Mouse (Mus musculus) lung, postnatal 4 days (tissue): ENCODE results near the gene Creb3l1.

Experiments used
- DNase-seq, 2 experiments: peaks; one replicate each; pipeline ENCODE4 v3.0.0; 2021

Creb3l1 gene

DNA sequence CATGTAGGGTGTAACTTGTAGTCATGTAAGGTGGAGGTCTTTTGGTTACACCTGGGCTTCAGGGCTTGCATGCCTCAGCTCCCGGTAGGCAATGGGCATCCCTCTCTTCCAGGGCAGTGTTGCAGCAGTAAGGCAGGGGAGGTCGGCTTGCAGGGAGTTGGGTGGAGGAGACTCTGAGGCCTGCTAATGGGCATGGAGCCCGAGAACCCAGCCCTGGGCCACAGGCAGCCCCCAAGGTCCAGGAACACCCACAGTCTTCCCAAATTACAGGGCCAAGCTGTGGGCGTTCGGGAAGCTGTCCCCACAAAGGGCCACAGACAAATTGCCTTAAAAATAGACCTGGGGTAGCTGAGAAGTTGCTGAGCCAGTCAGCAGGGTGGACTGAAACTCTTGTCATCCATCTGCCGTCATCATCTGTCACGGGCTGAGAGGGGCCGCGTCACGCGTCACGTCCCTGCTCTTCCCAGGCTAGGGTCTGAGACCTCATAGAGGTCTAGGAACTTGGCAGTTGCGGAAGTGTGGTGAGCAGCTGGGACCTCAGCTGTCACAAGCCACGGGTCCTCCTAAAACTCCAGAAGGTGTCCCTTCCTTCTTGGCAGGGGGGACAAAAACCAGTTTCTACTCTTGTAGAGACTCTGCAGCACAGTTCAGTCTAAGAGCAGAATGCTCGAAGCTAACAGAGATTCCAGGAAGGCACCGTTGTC lies 26.2 kb downstream of the Creb3l1 start:
- DNase-seq = no peak

DNA sequence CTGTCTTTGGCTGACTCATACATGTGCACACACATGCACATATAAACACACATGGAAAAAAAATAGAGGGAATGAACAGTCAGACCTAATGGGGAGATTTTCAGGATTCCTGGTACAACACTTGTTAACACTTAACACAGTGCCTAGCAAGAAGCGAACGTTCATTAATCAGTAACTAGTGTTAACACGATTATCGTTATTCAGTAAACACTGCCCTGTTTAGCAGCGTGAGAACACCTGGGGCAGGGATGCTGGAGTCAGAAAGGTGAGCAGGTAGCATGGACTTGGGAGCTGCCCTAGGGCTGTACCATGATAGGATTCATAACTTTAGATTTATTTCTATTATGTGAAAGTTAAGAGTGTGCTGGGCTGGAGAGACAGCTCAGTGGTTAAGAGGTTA lies 28.3 kb downstream of the Creb3l1 start:
- no peak for DNase-seq

GRCm38 (mm10) chr2:91993409-91993808 lies 30.9 kb downstream of the Creb3l1 start:
- no peak for DNase-seq

DNA sequence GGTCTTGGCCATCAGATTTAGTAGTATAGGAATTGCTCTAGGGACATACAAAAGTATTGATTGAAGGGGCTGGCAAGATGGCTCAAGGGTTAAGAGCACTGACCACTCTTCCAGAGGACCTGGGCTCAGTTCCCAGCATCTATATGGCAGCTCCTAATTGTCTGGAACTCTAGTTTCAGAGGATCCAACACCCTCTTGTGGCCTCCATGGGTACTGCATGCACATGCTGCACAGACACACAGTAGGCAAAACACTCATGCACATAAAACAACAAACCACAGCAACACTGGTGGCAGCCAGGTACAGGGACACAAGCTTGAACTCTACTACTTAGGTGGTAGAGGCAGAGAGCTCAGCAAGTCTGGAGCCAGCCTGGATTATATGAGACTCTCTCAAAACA lies 34.6 kb downstream of the Creb3l1 start:
- DNase-seq = no peak

- peak; percentile 69 to 88 for DNase-seq
Measured at GRCm38 (mm10) chr2:91987542-91987941, 36.8 kb downstream of the Creb3l1 start.

- DNase-seq = peak; percentile 55 to 56
Measured at GRCm38 (mm10) chr2:91986071-91986470, 38.2 kb downstream of the Creb3l1 start.

- no peak for DNase-seq
Measured at GRCm38 (mm10) chr2:91984906-91985525, 39.3 kb downstream of the Creb3l1 start.

DNA sequence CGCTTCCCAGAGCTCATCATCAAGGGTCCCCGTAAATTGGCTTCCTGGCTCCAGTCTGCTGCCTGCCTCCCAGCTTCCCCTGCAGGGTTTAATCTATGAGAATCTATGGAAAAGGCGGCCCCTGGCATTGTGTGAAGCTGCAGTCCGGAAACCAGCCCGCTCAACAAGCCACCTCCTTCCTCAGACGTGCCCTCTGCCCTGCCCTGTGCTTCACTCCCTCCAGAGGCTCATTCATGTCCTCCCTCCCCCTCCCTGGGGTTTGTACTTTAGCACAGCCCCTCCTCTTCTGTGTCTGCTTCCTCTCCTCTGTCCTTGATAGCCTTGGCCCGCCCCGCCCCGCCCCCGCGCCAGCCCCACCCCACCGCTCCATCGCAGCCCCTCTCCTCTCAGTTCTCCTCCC lies 39.9 kb downstream of the Creb3l1 start:
- peak; percentile 83 to 91 for DNase-seq

- DNase-seq = no peak
Measured at GRCm38 (mm10) chr2:91980830-91981229, 43.5 kb downstream of the Creb3l1 start.

DNA sequence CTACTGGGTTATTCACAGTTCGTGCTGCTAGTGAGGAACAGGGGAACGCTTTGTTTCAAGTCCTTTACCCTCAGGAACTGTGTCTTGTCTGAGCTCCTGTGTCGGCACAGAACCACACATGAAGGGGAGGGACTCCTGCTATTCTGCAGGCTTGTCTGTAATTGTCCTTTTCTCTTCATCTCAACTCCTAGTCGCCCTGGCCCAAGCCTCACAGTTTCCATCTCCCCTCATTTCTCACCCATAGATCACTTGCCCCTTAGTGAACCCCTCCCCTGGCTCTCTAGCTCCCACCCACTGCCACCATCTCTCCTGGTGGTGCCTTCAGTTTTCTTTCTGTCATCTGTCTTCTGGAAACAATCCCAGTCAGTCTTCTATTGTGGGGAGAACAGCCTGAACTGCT lies 44.1 kb downstream of the Creb3l1 start:
- DNase-seq = no peak

GRCm38 (mm10) chr2:91978547-91978946 lies 45.8 kb downstream of the Creb3l1 start:
- DNase-seq = no peak

GRCm38 (mm10) chr2:91977960-91978359 lies 46.3 kb downstream of the Creb3l1 start:
- DNase-seq = no peak

- DNase-seq = no peak
Measured at GRCm38 (mm10) chr2:91975581-91976541, 48.4 kb downstream of the Creb3l1 start, which contains the start of gene Dgkz. TSS of gene Dgkz (minus strand) at chr2:91975864.

DNA sequence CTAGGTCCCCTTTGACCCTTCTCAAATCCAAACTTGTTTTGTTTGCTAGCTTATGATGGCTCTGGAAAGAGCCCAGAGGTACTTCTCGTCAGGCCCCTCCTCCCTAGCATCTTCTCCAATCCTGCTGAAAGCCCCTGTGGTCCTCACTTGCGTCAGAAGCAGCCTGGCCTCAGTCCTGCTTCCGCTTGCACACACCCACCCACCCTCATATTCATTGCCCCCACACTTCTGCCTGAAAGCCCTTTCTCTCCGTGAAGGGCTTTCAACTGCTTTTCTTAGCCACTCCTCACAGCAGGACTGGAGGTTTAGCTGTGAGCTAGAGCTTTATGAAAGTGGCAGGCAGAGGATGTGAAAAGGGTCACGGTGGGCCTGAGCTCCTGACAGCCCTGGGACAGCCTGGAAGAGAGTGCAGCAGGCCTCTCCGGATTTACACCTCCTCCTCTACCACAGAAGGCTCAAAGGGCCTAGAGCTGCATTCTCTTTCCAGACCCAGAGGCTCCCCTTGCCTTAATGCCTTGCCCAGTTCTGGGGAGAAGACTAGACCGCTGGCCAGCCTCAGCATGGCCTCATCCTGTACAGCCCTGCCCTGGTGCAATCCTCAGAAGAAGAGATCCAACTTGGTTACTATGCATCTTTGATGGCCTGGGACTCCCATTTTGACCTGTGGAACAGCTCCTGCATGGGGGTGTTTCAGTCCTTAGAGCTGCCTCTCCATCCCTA lies 50.7 kb downstream of the Creb3l1 start:
- DNase-seq = no peak

DNA sequence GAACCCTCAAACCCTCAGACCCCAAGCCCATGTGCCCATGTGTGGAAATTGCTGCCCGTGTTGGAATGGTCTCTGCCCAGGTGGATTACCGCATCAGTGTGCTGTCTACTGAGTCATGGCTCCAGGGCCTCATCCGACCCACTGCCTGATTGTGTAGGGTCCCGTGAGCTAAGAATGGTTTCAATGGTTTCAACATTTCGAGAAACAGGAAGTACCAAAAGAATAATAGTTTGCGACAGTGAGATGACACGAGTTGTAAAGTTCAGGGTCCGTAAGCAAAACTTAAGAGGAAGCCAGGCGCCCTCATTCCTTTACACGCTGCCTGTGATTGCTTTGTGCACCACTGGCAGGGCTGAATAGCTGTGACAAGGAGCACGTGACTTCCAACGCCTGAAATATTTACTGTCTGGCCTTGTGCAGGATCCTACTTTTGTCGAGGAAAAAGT lies 52.2 kb downstream of the Creb3l1 start:
- DNase-seq = peak; percentile 57 to 65

DNA sequence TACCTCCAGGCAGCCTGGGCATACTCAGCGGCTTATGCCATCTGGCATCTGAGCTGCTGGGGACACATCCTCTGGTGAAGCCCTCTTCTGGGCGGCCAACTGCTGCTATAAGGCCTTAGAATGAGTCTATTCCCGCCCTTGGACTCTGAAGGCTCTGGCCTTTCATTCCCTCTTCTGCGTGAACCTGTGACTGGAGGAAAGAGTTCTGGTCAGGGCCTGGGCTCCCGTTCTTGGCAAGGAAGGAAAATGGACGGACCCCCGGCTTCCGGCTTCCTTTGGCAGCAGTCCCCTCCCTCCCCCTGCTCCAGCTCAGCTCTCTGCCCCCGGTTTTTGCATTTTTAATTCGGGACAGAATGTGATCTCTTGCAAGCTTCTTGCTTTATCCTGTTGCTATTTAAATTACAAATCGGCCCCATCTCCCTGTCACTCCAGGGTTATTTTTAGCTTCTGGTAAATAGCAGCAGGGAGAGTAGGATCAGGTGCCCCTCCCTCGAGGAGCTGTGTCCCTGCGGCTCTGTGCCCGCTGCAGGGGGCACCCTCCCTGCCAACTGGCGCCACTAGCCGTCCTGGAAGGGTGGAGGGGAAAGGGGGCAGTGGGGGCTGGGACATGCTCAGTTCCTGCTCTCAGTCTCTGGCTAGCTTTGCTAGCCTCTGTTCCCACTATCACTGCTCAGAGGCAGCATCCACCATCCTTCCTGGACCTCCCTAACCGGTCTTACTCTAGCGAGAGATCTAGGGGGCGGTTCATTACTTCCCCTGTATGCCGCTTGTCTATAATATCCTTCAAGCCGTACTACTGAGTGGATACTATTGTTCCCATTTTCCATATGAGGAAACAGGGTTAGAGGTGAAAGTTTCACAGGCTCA lies 52.8 kb downstream of the Creb3l1 start:
- peak; percentile 60 to 80 for DNase-seq

DNA sequence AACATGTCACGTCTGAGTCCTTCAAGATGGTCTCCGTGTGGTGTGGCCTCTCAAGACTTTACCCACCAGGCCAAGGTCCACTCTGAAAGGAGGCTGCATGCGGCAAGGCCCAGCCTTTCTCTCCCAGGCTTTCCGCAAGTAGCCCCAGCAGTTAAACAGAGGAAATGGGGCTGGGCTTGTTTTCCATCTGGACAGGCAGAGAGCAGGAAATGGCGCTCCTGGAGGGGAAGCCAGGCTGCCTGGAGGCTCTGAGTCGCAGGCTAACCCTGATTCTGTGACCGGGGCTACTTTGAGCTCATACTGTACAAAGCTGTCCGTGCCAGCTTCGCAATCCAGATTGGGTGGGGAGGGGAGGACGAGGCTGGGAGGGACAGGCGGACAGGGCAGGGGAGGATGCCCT lies 56.3 kb downstream of the Creb3l1 start:
- peak; percentile 71 to 83 for DNase-seq

DNA sequence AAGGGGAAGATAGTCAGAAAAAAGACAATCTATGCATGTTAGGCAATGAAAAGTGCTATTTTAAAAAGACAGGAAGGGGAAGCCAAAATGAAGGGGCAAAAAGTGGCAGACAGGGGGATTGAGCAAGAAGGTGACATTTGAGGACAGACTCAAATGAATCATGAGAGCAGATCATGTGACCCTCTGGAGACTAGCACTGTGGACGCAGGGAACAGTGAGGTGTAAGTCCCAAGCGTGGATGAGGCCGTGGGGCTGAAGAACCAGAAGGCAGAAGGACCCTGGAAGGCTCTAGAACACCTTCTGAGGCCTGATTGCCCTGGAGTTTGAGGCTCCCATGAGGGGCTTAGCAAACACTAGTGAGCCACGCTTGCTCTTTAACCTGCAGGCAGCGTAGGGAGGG lies 57.9 kb downstream of the Creb3l1 start:
- DNase-seq = no peak

DNA sequence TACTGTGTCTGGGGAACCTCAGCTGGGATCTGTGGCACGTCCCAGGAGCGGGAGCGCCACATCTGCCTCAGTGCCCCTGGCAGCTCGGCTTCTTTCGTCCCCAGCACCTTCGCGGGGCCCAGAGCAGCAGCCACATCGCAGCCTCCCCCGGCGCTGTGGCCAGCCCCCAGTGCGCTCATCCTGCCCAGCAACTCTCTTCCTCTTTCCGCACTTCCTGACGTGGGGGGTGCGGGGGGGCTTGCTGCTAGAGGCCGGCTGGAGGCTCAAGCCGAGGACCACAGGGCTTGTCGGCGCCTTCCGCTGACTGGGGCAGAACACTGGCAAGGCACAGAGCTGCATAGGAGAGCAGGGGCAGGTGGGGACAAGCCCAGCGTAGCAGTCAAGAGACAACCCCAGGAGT lies 58.9 kb downstream of the Creb3l1 start:
- DNase-seq = peak; percentile 87 to 90

DNA sequence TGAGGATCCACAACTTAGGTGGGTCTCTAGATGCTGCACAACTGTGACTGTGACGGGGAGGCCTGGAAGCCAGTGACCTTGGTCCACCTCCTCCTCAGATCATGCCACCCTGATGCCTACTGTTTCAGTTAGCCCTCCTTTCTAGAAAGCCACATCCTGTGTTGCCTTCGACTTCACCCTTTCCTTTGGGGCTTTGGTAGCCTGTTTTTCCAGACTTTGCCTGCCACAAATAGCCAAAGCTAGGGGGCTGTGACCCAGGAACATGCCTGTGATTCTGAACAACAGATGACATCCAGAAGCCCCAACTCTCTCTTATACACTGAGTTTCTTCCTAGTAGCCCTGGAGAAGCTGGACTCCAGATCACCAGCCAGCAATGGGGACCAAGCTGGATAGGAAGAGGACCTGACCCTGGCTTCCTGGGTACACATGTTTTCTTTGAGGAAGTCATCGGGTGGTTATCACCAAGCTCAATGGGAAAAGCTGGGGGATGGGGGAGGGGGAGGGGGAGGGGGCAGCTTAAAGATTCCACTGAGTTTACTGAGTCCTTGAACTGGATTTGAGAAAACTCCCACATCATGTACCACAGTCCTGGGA lies 59.6 kb downstream of the Creb3l1 start:
- DNase-seq = no peak

DNA sequence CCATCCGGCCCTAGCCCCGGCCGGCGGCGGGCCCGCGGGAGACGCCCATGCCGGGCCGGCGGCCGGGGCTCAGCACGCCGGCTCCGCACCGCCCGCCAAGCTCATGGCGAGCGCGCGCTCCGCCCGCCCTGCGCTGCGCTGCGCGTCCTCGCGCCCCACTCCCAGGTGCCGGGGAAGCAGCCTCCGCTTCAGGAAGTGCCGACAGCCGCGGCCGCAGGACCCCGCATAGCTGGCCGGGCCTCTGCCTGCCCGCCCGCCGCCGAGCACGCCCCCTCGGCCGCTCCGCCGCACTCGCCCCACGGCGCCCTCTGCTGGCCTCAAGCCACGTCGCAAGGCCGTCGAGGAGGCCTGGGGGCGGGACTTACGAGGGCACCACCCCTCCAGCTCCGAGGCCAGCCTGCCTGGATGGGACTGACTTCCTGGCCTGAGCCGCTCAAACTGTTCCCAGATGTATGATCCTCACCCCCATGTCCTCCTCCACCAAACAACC lies 60.8 kb downstream of the Creb3l1 start:
- DNase-seq = peak; percentile 98 to 99
